Mouse (Mus musculus) layer of hippocampus, postnatal 10 days (tissue): ENCODE measurements around the gene Eif3d. TPM values are rescaled to one million over a fixed set of nuclear protein-coding genes. Genes with fewer than 3 reads are reported as not detected.

Source experiments
- DNase-seq, 2 experiments: peaks; one replicate each; pipeline ENCODE4 v3.0.0; 2021; ENCODE audit warnings: low spot score in 2 of 2
- total RNA-seq, 2 experiments: library from RNA; stranded (reverse); gene quantifications; 2 replicates each; pipeline ENCODE4 v1.2.3; 2021

Gene Eif3d
- total RNA-seq, 2 experiments from 2014 or later: 106 to 118 TPM

DNA sequence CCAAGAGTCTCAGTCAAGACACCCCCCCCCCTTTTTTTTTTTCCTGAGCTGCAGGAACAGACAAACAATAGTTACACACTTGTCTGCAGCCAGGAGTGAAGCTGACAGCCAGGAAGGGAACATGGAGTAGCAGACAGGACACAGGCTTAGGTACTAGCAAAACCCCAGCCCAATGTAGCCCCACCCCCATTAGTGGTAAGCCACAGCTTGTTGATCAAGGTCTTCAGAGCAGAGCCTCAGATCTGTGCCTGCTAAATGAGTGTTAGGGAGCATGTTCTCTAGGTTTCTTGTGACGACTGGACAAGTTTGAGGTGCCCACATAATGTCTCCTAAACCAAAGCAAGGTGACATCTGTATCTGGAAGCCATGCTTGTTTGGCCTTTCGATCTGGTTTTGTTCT lies 16.3 kb downstream of the Eif3d start:
- no peak for DNase-seq

DNA sequence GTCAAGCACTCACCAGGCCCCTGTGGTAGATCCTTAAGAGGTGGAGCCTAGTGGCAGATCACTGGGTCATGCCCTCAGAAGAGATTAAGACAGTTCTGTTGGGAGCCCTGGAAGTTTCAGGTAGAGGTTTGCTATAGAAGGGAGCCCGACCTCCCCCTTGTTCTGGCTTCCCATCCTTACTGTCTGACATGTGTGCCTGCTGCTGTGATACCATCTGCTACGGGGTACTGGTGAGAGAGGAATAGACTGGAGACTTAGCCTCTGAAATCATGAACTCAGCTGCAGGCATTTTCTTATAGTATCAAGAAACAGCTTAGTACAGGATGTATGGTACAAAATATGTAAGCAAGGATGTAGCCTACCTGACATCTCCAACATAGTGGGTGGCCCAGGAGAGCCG lies 17.7 kb downstream of the Eif3d start:
- no peak for DNase-seq

DNA sequence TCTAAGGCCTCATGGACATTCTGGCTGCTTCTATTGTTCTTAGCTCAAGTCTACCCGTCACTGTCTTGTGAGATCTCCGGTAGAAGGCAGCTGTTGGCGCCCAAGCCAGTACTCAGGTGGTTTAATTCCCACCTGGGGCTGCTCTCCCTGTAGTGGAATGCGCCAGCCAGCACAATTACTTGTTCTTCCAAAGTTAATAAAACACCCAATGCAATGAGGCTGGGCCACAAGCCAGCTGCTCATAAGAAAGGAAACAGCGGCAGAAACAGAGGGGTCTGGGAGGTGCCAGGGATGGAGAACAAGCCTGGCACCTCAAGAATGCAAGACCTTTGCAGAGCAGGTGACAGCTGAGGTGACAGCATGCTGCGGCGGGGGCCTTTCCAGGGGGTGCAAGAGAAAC lies 21.6 kb downstream of the Eif3d start:
- no peak for DNase-seq

DNA sequence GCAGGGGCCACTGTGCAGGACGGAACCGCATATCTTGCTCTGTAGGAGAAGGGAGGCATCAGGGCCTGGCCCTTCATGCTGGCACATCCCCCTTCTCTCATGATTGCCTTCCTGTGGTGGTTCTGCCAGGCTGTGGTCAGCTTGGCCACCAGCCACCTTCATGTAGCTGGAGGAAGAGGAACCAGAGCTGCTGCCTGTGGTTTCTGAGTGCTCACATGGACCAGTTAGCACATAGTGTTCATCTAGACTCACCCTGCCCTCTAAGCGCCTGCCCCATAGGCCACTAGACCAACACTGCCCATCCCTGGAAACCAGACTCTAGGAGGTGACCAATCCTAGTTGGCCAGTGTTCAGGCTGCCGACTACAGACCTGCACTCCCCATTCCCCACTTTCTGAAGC lies 24.9 kb downstream of the Eif3d start:
- no peak for DNase-seq

DNA sequence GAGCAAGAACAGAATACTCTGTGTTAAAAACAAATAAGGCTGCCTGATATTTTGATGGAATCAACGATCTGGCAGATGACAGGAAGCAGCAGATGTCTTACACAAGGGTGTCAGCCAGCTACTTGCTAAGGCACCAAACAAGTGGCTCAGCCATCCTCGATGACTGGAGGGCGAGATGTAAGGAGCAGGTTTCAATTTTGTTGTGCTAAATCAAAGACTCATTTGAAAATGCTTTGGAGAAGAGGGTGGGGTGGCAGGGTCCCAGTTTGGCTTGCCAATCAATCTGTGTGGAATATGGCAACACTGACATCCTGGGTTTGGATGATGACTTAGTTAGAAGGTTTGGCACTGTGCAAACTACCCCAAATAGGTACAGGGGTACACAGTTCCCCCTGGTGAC lies 29.1 kb downstream of the Eif3d start:
- no peak for DNase-seq

DNA sequence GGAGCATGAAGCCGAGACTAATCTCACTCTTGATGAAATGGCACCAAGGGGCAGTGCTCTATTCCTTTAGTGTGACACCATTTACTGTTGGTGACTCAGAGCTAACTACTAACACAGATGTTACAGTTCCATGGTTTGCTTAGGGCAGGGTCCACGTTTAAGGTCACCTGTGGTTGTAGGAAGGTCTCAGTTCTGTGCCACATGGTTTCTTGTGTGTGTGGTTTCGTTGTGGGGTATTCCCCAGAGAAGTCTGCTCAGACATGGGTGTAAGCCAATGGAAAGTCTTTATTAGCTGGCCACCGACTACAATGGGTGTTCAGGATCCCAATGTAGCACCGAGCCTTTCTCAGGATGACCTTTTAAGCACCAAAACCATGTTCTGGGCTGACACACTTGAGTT lies 32.1 kb downstream of the Eif3d start:
- DNase-seq: no peak

DNA sequence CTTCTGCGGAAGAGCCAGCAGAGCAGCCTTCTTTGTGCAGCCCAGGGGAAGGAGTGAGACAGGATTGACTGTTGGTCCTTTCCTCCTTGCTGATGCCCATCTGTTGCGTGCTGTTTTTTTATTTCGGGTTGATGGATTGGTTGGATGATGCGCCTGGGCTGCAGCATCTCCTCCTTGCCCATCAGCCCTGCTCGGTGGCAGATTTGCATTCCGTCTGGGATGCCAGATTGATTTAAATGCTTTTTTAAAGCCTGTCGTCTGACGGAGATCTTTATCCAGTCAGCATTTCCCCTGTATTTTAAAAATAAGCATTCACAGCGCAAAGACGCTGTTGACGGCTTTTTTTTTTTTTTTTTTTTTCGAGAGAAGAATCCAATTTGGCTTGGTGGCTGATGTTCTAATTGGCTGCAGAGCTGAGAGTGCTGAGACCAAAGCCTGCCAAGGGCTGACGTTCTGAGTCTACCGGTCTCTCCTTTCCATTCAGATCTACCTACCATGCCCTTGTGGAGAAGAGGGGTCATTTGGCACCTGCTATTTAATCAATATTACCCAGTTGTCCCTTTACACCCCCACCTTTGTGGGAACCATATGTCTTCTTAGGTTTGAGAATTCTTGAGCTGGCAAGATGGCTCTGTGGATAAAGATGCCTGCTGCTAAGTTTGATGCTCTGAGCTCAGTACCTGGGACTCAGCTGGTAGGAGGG lies 34.8 kb downstream of the Eif3d start:
- peak; percentile 49 to 50 for DNase-seq

DNA sequence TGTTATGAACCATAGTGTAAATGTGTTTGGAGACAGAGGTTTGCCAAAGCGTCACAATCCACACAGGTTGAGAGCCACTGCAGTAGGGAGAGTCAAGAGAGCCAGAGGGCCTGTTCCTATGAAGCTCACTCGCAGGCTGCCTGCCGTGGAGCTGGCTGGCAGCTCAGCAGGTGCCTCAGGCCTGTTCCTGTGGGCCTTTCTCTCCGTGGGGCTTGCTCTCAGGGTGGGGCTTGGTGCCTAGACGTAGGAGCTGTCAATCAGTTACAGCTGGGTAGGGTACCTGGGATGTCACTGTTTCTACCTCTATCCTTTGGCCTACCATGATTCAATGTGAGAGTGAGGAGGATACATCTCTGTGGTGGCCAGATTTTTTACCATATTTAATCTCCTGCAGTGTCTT lies 35.6 kb downstream of the Eif3d start:
- no peak for DNase-seq

DNA sequence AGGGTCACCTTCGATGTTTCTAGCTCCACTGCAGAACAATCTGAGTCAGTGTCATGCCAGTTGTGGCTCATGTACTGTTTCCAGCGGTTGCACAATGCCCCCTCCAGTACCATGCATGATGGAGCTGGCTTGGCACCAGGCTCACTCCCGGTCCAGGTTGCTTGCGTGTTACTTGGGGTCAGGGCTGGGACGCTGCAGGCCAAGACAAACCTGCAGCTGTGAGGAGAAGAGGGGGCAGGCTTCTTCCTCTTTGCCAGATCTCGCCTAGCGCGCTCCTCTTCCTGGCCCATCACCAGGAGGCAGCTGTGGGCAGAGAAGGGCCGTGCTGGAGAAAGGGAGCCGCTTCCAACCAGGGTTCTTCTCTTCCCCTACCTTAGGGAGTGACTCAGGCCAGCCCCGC lies 36.3 kb downstream of the Eif3d start:
- DNase-seq: peak in 1 of 2 experiments; percentile 41

DNA sequence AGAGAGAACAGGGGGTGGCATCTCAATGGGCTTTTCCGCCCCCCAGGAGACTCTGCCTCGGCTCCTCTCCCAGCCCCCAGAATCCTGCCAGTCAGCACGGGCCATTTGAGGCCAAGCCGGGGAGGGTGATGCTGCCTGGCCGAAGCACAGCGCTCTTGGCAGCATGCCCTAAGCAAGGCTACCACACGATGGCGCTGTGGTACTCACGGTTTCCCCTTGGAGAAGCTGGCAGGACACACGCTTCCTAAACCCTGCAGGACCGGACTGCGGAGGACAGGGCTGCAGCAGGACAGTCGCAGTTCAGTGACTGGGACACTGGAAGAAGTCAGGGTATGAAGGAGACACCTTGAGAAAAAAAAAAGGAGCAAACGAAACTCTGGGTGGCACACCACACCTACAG lies 36.8 kb downstream of the Eif3d start:
- peak; percentile 100 for DNase-seq

DNA sequence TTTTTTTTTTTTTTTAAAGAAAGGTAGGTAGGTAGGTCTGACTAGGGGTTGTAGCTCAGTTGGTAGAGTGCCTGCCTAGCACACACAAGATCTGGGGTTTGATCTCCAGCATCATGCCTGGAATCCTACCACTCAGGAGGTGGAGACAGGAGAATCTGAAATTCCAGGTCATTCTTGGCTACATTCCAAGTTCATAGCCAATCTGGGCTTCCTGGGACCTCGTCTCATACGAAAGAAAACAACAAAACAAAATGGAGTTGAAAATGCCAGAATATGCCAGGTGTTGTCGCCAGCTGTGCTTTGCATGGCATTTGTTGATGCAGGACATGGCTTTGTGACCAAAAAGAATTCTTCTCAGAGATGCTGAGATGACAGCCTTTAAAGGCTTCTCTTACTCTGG lies 37.4 kb downstream of the Eif3d start:
- DNase-seq: no peak

DNA sequence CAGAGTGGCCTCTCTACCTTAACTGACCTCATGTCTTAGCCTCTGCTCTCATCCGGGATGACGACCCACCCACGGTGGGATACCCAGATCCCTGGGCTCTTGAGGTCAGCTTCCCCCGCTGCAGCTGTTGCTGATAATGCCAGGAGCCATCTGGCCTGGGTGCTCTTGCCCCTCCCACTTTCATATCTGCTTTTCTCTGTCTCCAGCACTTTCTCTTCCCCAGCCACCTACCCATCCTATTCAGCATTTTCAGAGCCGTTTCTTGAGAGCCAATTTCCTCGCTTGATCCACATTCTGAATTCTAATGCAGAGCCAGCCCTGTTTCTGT lies 39.0 kb downstream of the Eif3d start:
- no peak for DNase-seq

DNA sequence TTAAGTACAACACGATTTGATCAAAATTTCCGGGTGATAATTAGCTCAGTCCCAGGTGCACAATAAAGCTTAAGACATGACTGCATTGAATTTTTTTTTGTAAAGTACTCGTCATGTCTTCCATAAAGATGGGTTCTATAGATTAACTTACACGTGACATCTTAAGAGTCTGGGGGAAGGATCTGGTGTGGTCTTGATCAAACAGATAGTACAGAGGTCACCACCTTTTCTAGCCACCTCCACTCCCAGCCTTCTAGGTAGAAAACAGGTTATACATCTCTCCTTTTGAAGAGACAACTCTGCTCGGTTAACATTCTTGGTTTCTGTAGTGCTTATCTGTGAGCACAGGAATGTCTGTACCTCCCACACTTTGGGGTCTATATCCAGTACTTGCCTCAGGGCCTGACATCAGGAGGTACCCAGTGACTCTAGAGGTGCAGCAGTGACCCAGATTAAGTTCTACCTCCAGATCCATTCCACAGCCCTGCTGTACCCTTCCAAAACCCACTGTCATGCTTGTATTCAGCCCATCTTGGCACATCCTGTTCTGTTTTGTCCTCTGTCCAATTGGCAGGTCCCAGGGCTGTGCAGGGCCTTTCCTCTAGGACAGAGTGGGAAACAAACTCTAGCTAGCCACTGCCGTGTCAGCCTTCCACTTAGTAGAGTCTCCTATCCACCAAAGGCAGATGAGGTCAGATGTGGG lies 39.5 kb downstream of the Eif3d start:
- DNase-seq: no peak

DNA sequence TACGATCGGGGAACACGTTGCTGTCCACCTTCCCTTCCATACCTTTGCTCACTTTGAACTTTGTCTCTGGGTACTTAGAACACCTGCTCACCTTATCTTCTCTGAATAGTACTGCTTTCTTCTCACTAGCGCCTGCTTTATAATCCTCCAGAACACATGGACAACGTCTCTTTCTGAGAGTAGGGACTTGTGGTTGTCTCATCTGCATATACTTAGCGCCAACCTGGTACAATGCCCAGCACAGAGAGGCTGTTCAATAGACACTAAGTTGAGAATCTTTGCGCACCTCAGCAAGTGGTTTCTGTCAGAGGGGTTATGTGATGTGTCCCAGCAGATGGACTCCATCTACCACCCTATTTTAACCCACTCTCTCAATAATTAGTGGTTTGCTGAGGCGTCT lies 40.8 kb downstream of the Eif3d start:
- no peak for DNase-seq

DNA sequence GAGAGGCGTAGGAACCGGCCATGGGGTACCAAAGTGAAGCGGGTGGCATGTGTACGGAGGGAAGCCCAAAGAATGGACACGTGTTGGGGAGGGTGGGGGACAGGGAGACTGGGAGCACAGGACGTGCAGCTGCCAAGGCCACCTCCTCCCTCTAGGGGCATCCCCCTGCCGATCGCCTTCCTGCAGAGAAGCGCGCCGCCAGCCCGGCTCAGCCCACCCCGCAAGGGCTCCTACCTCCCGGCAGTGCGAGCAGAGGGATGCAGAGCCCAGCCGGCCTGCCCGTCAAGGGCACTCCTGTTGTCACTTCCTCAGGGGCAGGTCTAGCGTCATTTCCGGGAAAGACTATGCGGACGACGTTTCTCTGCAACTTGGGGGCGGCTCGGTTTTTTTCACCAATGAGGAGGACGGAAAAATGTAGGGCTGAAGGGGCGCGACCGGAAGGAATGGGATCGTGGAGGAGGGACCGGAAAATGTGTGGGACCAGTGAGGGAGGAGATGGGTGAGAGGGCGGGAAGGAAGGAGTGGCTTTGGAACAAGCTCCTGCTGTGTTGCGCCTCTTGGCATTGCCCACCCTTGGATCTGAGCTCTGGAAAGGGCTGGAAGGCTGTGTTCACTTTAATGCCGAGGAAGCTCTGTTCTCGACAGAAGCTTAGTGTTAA lies 41.8 kb downstream of the Eif3d start, which contains the start of gene Txn2:
Gene Txn2 (minus strand): TSS at position 334 of the 659 bp plus-strand sequence.
- DNase-seq: peak; percentile 93 to 95

DNA sequence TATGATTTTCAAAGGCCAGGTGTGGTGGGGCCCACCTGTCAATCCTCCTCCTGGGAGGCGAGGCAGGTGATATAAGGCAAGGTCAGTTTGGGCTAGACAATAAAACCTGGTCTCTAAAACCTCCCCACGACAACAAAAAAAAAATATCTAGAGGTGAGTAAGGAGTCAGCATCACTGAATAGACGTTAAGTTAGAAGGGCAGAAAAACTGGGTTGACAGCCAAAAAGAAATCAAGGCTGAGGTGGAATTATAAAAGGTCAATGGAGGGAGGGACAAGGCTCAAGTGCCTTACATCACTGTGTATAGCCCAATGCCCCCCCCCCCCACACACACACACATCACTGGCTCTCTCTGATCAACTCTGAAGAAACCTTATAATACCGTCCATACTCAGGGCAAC lies 42.5 kb downstream of the Eif3d start:
- DNase-seq: no peak

DNA sequence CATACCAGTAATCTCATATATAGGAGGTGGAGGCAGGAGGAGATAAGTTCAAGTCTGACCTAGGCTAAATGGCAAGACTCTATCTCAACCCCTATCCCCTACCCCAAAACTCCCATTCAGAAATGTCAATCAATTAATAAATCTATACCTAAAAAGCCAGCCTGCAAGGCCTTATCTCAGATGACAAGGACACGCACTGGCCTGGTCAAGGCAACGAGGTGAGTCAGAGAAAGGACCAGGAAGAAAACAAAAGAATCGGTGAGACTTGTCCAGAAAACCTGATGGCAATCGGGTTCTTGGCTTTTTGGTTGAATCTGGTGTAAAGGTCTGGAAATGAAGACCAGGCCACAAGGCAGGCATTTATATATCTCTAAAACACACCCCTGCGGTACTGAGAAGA lies 43.7 kb downstream of the Eif3d start:
- no peak for DNase-seq

DNA sequence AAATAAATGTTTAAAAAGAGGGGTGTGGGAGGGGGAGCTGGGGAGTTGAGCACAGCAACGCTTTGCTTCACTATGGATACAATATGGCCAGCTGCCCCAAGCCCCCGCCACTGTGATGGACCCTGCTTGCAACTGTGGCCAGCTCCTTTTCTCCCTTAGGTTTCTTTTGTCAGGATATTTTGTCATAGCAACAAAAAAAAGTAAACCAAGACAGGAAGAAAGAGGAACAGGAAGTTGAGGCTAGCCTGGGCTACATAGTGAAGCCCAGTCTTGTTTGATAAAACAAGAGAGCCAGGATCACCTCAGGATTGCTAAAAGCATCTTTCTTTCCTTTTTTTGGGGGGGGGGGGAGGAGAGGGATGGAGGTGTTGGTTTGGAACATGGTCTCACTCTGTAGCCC lies 45.4 kb downstream of the Eif3d start:
- no peak for DNase-seq

DNA sequence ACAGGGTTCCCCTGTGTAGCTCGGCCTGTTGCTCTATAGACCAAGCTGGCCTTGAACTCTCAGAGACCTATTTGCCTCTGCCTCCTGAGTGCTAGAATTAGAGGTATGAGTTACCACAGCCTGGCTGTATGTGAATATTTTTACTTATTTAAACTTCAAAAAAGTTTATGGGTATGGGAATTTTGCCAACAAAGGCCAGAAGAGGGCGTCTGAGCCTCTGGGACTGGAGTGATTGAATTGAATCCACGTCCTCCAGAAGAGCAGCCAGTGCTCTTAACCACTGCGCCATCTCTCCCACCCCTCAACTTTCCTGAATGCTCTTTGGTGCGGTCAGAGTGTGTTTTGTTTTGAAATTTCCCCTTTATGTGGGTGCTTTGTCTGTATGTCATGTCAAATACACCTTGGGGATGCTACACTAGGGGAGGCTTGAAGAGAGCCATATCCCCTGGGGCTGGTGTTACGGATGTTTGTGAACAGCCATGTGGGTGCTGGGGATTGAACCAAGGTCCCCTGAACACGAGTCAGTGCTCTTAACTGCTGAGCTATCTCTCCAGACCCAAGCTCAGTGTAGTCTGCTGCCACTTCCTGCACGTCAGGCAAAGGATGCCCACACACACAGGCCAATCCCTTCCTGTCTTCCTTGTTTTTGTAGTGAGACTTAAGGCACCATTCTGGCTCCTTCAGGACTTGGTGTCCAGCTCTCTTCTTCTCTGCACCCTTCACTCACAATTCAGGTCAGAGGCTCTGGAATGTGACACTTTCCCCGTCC lies 47.2 kb downstream of the Eif3d start:
- no peak for DNase-seq

DNA sequence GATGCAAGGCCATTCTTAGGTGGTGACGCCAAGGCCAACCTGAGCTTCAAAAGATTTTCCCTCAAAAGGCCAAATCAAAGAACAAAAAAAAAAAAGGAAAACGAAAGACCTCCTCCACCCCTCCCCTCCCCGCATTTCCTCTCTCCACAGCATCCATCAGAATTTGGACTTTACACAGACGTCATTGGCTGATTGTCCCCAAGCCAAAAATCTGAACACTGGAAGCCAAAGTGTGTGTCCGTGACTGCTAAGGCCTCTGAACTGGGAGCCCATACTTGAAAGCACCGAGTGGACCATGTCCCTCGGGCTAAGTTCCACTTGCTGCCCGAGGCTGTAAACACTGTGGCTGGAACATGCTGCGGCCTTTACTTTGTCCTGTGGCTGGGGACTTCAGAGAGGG lies 47.9 kb downstream of the Eif3d start:
- DNase-seq: no peak

DNA sequence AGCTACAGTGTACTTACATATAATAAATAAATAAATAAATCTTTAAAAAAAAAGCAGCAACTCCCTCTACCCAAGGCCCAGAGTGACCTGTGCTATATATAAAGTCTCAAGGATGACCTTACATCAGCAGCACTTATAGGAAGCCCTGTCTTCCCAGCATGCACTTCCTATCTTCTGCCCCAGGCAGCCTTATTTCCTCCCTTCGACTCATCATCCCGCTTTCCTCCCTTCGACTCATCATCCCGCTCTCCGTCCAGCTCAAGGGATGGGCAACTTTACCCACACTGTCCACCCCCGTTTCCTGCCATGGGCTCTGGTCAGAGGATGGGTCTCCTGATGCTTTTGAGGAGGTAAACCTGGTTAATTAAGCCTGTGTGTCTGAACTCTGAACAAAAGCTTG lies 49.0 kb downstream of the Eif3d start:
- DNase-seq: no peak
